Mouse (Mus musculus) forebrain, embryonic 11.5 days (tissue): ENCODE data around the gene Vstm4. TPM values are rescaled to one million over a fixed set of nuclear protein-coding genes. Genes with fewer than 3 reads are reported as not detected.

Experiments used
- ATAC-seq: fragments of 200-750 bp; cut with Nextera tagmentation; replicated peaks from 2 replicates; pipeline ENCODE4 v1.8.0; 2017; ENCODE audit warnings: moderate TSS enrichment; ENCODE audit not compliant: low FRiP score
- DNase-seq: peaks from one replicate; pipeline ENCODE4 v3.0.0-alpha.2; 2017; ENCODE audit warnings: low spot score
- H3K27ac ChIP-seq: fragments of 300-500 bp; sonication (generic); 2 replicates; pipeline ENCODE4 v1.5.1; 2014; ENCODE audit warnings: low read depth, low read length
- H3K27me3 ChIP-seq: fragments of 300-500 bp; sonication (generic); 2 replicates; pipeline ENCODE4 v1.6.1; 2014; ENCODE audit warnings: mild to moderate bottlenecking, low read length, mixed read lengths; ENCODE audit not compliant: control insufficient read depth, insufficient read depth
- H3K36me3 ChIP-seq: fragments of 300-500 bp; sonication (generic); 2 replicates; pipeline ENCODE4 v1.6.1; 2014; ENCODE audit warnings: mild to moderate bottlenecking, low read length, moderate library complexity, mixed read lengths; ENCODE audit not compliant: control insufficient read depth, insufficient read depth
- H3K4me1 ChIP-seq: fragments of 300-500 bp; sonication (generic); replicated peaks from 2 replicates; pipeline ENCODE4 v1.6.1; 2014; ENCODE audit warnings: low read length, mixed read lengths; ENCODE audit not compliant: control insufficient read depth, insufficient read depth
- H3K4me2 ChIP-seq: fragments of 300-500 bp; sonication (generic); 2 replicates; pipeline ENCODE4 v1.6.1; 2014; ENCODE audit warnings: low read depth, mild to moderate bottlenecking, low read length, moderate library complexity, mixed read lengths; ENCODE audit not compliant: severe bottlenecking
- H3K4me3 ChIP-seq: fragments of 300-500 bp; sonication (generic); 2 replicates; pipeline ENCODE4 v1.5.1; 2014; ENCODE audit warnings: low read depth, low read length
- H3K9ac ChIP-seq: fragments of 300-500 bp; sonication (generic); 2 replicates; pipeline ENCODE4 v1.6.1; 2014; ENCODE audit warnings: low read length
- H3K9me3 ChIP-seq: fragments of 300-500 bp; sonication (generic); 2 replicates; pipeline ENCODE4 v1.6.1; 2016; ENCODE audit warnings: low read length, mixed read lengths; ENCODE audit not compliant: control insufficient read depth
- WGBS: fragments of 180-500 bp; shearing (Covaris S2); extraction: QIAGEN DNeasy Blood & Tissue Kit; methylation state at CpG from one replicate; pipeline ENCODE4 v1.1.7; 2014; 5-methylcytosine and 5-hydroxymethylcytosine counted together
- polyA plus RNA-seq: library from polyadenylated mRNA; unstranded; fragments of >200 nt; fragmentation: Nextera tagmentation; extraction: Ambion mirVana; gene quantifications from 2 replicates; pipeline ENCODE4 v1.2.1, GENCODE M21; 2014

Vstm4 gene
- polyA plus RNA-seq, 1 experiment from 2014 or later, result 2.8 TPM

DNA sequence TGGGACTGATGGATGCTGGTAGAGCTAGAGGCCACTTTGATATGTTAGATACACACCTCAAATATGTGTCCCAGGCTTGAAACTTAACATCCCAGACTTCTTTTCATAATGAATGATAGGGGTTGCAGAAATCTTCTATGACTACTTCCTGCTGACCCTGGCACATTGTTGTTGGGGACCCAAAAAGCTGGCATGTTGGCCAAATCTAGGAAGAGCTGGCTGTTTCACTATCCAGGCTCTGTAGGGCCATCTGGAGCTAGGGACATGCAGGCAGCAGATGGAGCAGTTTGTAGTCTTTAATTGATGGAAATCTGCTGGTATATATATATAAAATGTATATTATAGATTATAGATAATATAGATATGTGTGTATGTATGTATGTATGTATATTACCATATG, 14.5 kb upstream of the Vstm4 start:
- H3K4me1 ChIP-seq, result no peaks in the 10 kb centered on the region
- H3K4me3 ChIP-seq, result no peak overlapping the region
- no peak overlapping the region for H3K4me2 ChIP-seq
- no peak overlapping the region for H3K9ac ChIP-seq
- DNase-seq (no peak), ATAC-seq (no peak)
- no peak overlapping the region for H3K27ac ChIP-seq
- no peaks in the 10 kb centered on the region for H3K9me3 ChIP-seq
- no peaks in the 10 kb centered on the region for H3K36me3 ChIP-seq
- H3K27me3 ChIP-seq, result no peaks in the 10 kb centered on the region

DNA sequence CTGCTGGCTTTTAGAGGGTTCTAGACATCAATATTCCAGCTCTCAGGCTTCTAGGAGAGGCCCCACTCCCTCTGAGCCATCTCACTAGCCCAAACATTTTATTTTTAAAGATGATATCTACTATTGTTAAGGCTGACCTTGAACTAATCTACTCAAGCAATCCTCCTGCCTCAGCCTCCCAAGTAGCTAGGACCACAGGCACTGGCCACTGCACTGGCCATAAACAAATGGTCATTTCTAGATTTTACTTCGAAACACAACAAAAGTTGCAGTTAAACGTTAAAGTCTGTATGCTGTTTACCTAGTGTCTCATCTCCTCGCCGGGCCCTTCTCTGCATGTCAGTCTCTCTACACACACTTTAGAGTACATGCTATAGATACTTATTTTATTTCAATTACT, 2.5 kb upstream of the Vstm4 start:
- Histone ChIP-seq H3K4me2 (no peak overlapping the region), H3K4me1 (no peaks in the 10 kb centered on the region), H3K27me3 (peaks cover 7% of the 10 kb centered on the region), H3K9ac (no peak overlapping the region), H3K27ac (no peak overlapping the region), H3K36me3 (no peaks in the 10 kb centered on the region), H3K9me3 (no peaks in the 10 kb centered on the region), H3K4me3 (no peak overlapping the region)
- DNase-seq (no peak), ATAC-seq (no peak)
- WGBS, result 92% methylated on average over 4 of the region's 4 CpGs

DNA sequence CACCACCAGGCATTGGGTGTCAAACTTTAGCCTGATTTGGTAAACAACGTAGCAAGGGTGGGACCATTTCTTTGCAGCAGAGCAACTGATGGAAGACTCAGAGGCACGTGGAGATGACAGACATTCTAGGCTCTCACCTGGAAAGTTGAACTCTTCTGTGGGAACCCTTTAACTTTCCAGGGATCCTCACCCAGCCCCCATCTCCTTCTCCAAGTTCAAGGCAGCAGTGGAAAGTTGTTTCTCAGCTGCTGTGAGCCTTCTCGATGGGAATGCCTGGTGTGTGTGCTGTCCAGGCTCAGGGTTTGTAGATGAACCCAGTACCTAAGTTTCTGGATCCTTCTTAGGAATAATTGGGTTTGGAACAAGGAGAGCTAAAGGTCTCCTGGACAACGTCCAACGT, 310 bp upstream of the Vstm4 start:
- ATAC-seq, result no peak
- H3K36me3 ChIP-seq, result no peaks in the 10 kb centered on the region
- peak overlapping the region; percentile 88; the same call in 1 of the 2 replicates for H3K4me2 ChIP-seq
- no peak overlapping the region for H3K27ac ChIP-seq
- peak overlapping the region; percentile 80; the same call in 1 of the 2 replicates for H3K9ac ChIP-seq
- no peaks in the 10 kb centered on the region for H3K9me3 ChIP-seq
- DNase-seq, result no peak
- no peaks in the 10 kb centered on the region; the same call in 1 of the 2 replicates for H3K4me1 ChIP-seq
- H3K27me3 ChIP-seq, result peaks cover 7% of the 10 kb centered on the region
- H3K4me3 ChIP-seq, result peak overlapping the region; percentile 52
- 50% methylated on average over 5 of the region's 5 CpGs for WGBS

DNA sequence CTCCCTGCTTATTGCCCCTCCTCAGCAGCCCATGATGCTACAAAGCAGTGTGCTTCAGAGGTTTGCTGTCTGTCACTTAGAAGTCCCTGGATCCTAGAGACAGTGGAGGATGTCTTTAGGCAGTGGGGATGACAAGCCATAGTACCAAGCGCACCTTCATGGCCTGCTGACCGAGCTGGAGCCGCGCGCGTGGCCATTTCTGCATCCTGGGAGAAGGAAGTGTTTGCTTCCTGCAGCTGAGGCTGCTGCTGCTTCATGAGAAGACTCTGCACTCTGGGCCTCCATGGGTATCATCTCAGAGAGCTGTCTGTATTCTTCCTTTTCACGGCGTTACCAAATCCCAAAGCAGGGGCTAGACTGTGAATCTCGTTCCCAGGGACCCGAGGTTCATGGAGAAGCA, 1.8 kb downstream of the Vstm4 start:
- Histone ChIP-seq H3K9ac (no peak overlapping the region), H3K4me2 (no peak overlapping the region), H3K27ac (no peak overlapping the region), H3K9me3 (no peaks in the 10 kb centered on the region), H3K4me3 (no peak overlapping the region), H3K36me3 (no peaks in the 10 kb centered on the region), H3K4me1 (no peaks in the 10 kb centered on the region; the same call in 1 of the 2 replicates), H3K27me3 (peaks cover 7% of the 10 kb centered on the region)
- DNase-seq, result no peak
- WGBS, result 94% methylated on average over 10 of the region's 10 CpGs
- ATAC-seq, result no peak

DNA sequence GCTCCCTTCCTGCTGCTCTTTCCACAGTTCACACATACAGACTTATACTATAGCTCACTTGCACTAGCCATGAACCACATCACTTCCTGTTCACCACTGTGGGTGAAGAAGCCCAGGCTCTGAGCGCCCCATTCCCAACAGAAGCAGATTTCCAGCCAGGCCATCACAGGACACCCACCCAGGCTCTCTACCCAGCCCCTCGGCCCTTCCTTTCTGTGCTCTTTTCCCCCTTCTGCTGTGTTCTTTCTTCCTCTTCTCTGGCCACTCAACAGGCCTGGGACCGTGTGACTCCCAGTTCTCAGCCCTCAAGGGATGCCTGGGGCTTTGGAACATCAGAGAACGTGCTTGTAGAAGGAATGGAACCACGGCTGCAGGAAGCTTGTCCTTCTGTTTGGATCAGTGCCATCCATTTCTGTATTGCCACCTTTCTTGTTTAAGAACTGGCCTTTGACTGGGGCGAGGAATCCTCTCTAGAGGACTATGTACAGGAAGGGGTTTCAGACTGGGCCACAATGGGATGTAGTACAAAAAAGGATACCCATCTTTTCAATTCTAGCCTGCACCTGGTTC, 2.5 kb downstream of the Vstm4 start:
- 85% methylated on average over 6 of the region's 6 CpGs for WGBS
- no peak for ATAC-seq
- Histone ChIP-seq H3K4me1 (no peaks in the 10 kb centered on the region; the same call in 1 of the 2 replicates), H3K27me3 (peaks cover 7% of the 10 kb centered on the region), H3K27ac (no peak overlapping the region), H3K36me3 (no peaks in the 10 kb centered on the region), H3K4me2 (no peak overlapping the region), H3K9ac (no peak overlapping the region), H3K4me3 (no peak overlapping the region), H3K9me3 (no peaks in the 10 kb centered on the region)
- DNase-seq, result no peak

DNA sequence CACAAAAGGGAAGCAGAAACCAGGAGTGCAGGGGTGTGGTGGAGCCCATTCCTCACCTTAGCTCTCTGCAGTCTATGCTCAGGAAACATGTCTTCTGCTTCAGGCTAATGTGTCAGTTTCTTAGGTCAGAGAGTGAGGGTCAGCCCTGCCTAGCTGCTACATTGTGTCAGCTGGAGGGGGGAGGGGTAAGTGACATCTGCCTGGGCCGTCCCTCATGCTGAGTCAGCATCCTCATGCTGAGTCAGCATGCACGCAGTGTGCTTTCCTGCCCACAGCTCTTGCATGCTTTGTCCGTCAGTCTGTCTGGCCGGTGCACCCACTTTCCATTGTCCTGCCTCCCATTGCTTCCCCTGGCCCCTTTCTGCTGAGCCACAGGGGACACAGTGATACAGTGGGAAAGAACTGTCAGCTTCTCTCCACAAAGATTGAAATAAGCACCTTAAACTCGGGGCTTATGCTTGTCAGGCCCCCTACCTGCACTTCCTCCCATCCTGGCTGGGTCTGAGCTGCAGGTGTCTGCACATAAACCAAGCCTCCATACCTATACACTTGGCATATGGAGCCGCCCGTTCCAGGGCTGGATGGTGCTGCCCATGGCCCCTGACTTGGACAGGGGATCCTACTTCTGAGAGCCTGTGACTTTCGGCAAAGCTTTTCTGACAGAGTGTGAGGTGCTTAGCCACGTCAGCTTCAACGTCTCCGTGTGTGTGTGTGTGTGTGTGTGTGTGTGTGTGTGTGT, 3.4 kb downstream of the Vstm4 start:
- DNase-seq (no peak), ATAC-seq (no peak)
- no peak overlapping the region for H3K4me2 ChIP-seq
- no peaks in the 10 kb centered on the region for H3K36me3 ChIP-seq
- H3K4me1 ChIP-seq, result no peaks in the 10 kb centered on the region; the same call in 1 of the 2 replicates
- H3K9me3 ChIP-seq, result no peaks in the 10 kb centered on the region
- WGBS, result 63% methylated on average over 11 of the region's 11 CpGs
- no peak overlapping the region for H3K4me3 ChIP-seq
- no peak overlapping the region for H3K27ac ChIP-seq
- H3K27me3 ChIP-seq, result peaks cover 7% of the 10 kb centered on the region
- no peak overlapping the region for H3K9ac ChIP-seq

DNA sequence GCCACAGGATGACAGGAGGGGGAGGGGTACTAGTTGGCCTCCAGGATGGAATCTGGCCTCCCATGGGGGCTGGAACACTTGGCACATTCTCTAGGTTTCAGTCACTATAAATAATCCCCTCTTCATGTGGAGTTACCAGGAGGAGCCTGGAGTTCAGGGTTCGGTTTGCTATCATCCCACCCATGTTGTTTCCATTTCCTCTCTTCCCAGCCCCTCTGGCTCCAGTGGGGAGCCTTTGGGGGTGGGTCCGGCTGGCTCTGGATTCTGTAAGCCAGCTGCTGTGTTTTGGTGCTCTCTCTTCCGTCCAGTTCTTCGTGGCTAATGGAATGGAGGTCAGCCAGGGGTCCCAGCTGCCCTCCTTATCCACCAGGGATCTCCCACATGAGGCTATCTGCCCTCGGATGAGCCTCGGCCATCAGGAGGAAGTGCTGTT, 4.6 kb downstream of the Vstm4 start:
- peaks cover 6% of the 10 kb centered on the region for H3K27me3 ChIP-seq
- DNase-seq (no peak), ATAC-seq (no peak)
- H3K27ac ChIP-seq, result no peak overlapping the region
- H3K4me2 ChIP-seq, result no peak overlapping the region
- no peaks in the 10 kb centered on the region for H3K36me3 ChIP-seq
- H3K4me3 ChIP-seq, result no peak overlapping the region
- H3K9ac ChIP-seq, result no peak overlapping the region
- H3K9me3 ChIP-seq, result no peaks in the 10 kb centered on the region
- H3K4me1 ChIP-seq, result no peaks in the 10 kb centered on the region; the same call in 1 of the 2 replicates
- 44% methylated on average over 6 of the region's 6 CpGs for WGBS

DNA sequence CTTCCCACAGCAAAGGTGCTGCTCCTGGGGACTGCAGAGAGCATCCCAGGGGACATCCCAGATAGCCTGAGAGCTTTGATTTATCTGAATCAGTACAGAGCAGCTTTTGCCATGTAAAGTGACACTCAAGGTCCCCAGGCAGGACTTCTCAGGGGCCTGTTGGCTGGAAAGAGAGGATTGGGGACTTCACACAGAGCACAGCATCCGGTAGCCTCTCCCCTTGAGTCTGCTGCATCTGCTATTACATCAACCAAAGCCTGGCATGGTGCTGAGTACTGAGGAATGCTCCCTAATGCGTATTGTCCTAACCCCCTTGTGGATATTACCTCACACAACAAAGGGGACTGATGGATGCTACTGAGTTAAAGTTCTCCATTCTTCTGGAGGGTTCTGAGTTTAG, 5.1 kb downstream of the Vstm4 start:
- peaks cover 4% of the 10 kb centered on the region for H3K27me3 ChIP-seq
- H3K4me3 ChIP-seq, result no peak overlapping the region
- no peak for DNase-seq
- no peak overlapping the region for H3K9ac ChIP-seq
- no peaks in the 10 kb centered on the region; the same call in 1 of the 2 replicates for H3K4me1 ChIP-seq
- no peaks in the 10 kb centered on the region for H3K36me3 ChIP-seq
- no peak for ATAC-seq
- no peak overlapping the region for H3K27ac ChIP-seq
- 42% methylated on average over 2 of the region's 2 CpGs for WGBS
- no peak overlapping the region for H3K4me2 ChIP-seq
- H3K9me3 ChIP-seq, result no peaks in the 10 kb centered on the region

DNA sequence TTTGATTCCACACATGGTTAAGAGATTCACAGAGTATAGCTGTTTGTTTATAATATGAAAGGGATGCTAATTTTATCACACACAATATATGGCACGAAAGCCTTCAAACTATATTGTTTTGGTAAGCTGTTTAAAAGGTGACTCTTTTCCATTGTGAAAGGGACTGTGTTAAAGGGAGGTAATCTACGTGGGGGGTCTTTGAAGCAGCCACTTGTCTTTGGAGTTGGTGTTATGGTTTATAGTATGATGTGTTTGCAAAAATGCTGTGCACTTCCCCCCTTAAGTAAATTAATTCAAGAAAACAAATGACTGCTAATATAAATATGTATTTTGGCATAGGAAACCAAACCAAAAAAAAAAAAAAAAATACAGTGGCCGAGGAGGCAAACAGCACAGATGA, 8.8 kb downstream of the Vstm4 start:
- WGBS, result 88% methylated on average over 3 of the region's 3 CpGs
- no peaks in the 10 kb centered on the region for H3K9me3 ChIP-seq
- DNase-seq, result no peak
- no peaks in the 10 kb centered on the region for H3K27me3 ChIP-seq
- no peaks in the 10 kb centered on the region; the same call in 1 of the 2 replicates for H3K4me1 ChIP-seq
- H3K4me3 ChIP-seq, result no peak overlapping the region
- H3K9ac ChIP-seq, result no peak overlapping the region
- no peak overlapping the region for H3K27ac ChIP-seq
- no peak overlapping the region for H3K4me2 ChIP-seq
- ATAC-seq, result no peak
- H3K36me3 ChIP-seq, result no peaks in the 10 kb centered on the region
